Mouse (Mus musculus): ENCODE measurements at regions not wholly inside any gene's neighbourhood (a gene's known extent, or its start where the extent isn't known, plus 50 kb on each side); places are given as distances from the start of the nearest gene placed in this dataset.

DNA sequence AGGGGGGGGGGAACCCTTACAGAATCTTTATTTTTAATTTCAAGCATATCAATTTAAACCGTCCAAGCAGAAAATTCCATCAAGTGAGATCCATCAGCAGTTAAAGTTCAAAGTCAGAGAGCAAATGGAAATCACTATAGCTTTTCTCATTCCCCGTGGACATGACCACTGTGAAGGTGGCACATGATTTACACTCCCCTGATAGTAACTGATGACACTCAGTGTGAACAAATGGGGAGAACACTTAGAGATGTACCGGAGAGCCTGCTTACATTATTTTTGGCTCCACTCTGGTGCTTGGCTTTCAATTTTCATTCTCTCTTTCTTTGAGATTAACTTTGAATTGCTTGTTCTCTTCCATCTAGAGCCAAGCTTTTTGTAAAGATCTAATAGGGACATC lies 140.0 kb downstream of the Gm11146 start:
- no peaks in the 10 kb centered on the region for H3K27me3 ChIP-seq (replicated peaks; ENCODE audit: control insufficient read depth, insufficient read depth, low read length)
- H3K27ac ChIP-seq (ENCODE audit: insufficient read depth, low read depth, low read length) = no peak overlapping the region
- H3K36me3 ChIP-seq (ENCODE audit: control insufficient read depth, insufficient read depth, low read length) = no peaks in the 10 kb centered on the region
- H3K4me1 ChIP-seq (ENCODE audit: control insufficient read depth, insufficient read depth, low read length) = peaks cover 3% of the 10 kb centered on the region; the same call in 1 of the 2 replicates
- DNase-seq = no peak
- H3K4me3 ChIP-seq (ENCODE audit: insufficient read depth, low read depth, low read length) = no peak overlapping the region
- TF ChIP-seq POLR2A (IDR thresholded peaks at IDR 0.05; ENCODE audit: low read depth, low read length) (no peak), CTCF (conservative IDR thresholded peaks at IDR 0.05; ENCODE audit: insufficient read depth, insufficient read length, low read depth, low read length) (no peak)
- 78% methylated on average over 3 of the region's 3 CpGs for WGBS

DNA sequence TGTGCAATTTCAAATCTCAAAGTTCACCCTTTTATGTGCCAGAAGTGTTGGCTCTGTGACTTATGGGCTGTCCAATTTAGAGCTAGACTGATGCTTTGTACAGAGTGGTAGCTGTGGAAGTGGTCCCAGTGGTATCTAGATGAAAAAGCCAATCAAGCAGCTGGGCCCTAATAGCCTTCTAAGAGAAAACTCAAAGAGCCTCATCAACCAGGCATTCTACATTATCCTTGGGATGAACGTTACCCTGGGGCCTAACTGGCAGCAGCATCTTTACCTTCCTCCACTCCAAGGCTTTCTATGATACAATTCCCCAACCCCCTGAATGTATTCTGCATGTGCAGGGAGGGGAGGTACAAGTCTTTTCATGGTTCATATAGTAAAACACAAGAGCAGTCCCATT lies 140.4 kb downstream of the Gm11146 start:
- Histone ChIP-seq H3K4me1 (ENCODE audit: control insufficient read depth, insufficient read depth, low read length) (peaks cover 3% of the 10 kb centered on the region; the same call in 1 of the 2 replicates), H3K27ac (ENCODE audit: insufficient read depth, low read depth, low read length) (no peak overlapping the region), H3K27me3 (replicated peaks; ENCODE audit: control insufficient read depth, insufficient read depth, low read length) (no peaks in the 10 kb centered on the region), H3K4me3 (ENCODE audit: insufficient read depth, low read depth, low read length) (no peak overlapping the region), H3K36me3 (ENCODE audit: control insufficient read depth, insufficient read depth, low read length) (no peaks in the 10 kb centered on the region)
- WGBS = 92% methylated on average over 1 of the region's 1 CpGs
- no peak for TF ChIP-seq CTCF (conservative IDR thresholded peaks at IDR 0.05; ENCODE audit: insufficient read depth, insufficient read length, low read depth, low read length)
- TF ChIP-seq POLR2A (IDR thresholded peaks at IDR 0.05; ENCODE audit: low read depth, low read length) = no peak
- DNase-seq = no peak

DNA sequence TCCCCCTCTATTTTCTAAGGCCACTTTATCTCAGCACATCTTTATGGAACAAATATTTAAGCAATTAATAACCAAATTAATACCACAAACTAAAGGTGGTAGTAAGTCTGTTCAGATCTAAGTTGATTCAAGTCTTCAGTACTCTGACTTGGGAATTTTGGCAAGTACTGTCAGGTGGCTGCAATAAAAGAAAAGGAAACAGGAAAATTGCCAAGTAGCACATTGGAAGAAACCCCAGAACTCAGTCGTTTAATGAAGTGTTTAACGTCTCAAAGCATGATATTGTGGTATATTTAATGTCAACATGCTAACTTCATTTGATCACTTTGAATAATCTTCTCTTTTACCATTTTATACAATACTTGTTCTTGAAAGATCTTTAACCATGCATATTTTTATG lies 142.2 kb downstream of the Gm11146 start:
- Histone ChIP-seq H3K4me1 (ENCODE audit: control insufficient read depth, insufficient read depth, low read length) (peaks cover 1% of the 10 kb centered on the region; the same call in 1 of the 2 replicates), H3K36me3 (ENCODE audit: control insufficient read depth, insufficient read depth, low read length) (no peaks in the 10 kb centered on the region), H3K27ac (ENCODE audit: insufficient read depth, low read depth, low read length) (no peak overlapping the region), H3K27me3 (replicated peaks; ENCODE audit: control insufficient read depth, insufficient read depth, low read length) (no peaks in the 10 kb centered on the region), H3K4me3 (ENCODE audit: insufficient read depth, low read depth, low read length) (no peak overlapping the region)
- no peak for TF ChIP-seq CTCF (conservative IDR thresholded peaks at IDR 0.05; ENCODE audit: insufficient read depth, insufficient read length, low read depth, low read length)
- no peak for TF ChIP-seq POLR2A (IDR thresholded peaks at IDR 0.05; ENCODE audit: low read depth, low read length)
- DNase-seq = peak; percentile 10
- WGBS = 26% methylated on average over 2 of the region's 2 CpGs

DNA sequence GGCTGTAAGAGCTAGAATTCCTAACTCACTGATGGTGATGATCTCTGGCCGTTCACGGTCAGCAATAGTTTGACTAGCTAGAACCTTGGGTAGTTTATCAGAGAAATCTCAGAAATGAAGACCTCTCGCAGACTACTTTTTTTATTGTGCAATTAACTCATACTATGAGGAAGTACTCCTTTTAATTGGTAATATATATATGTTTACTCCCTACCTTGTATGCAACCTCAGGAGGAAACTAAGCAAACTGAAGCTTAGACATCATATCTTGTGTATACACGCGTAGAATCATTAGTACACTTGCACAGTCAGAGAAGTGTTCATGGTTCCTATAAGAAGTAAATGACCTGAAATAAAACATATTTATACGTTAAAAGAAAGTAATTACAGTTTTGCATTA lies 157.2 kb downstream of the Gm11146 start:
- 93% methylated on average over 6 of the region's 6 CpGs for WGBS
- Histone ChIP-seq H3K4me3 (ENCODE audit: insufficient read depth, low read depth, low read length) (no peak overlapping the region), H3K36me3 (ENCODE audit: control insufficient read depth, insufficient read depth, low read length) (no peaks in the 10 kb centered on the region), H3K4me1 (ENCODE audit: control insufficient read depth, insufficient read depth, low read length) (no peaks in the 10 kb centered on the region), H3K27me3 (replicated peaks; ENCODE audit: control insufficient read depth, insufficient read depth, low read length) (no peaks in the 10 kb centered on the region), H3K27ac (ENCODE audit: insufficient read depth, low read depth, low read length) (no peak overlapping the region)
- no peak for DNase-seq
- TF ChIP-seq POLR2A (IDR thresholded peaks at IDR 0.05; ENCODE audit: low read depth, low read length) (no peak), CTCF (conservative IDR thresholded peaks at IDR 0.05; ENCODE audit: insufficient read depth, insufficient read length, low read depth, low read length) (no peak)

DNA sequence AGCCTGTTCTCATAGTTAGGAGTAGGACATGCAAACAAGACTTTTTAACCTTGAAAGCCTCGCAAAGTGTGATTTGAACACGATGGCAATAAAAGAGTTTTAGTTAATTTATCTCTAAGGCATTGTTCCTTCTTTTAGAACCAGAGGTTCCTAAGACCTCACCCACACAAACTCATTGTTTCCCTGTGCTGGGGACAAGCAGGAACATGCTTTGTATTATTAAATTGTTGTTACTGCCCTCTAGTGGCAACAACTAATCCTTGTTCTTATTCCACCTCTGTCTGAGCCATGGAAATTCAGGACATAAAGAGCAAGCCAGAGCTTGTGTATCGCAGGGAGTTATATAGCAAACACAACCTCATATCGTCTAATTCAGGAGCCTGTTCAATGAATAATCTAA lies 157.9 kb downstream of the Gm11146 start:
- no peaks in the 10 kb centered on the region for H3K4me1 ChIP-seq (ENCODE audit: control insufficient read depth, insufficient read depth, low read length)
- no peak overlapping the region for H3K27ac ChIP-seq (ENCODE audit: insufficient read depth, low read depth, low read length)
- peak; percentile 80 for DNase-seq
- 18% methylated on average over 4 of the region's 4 CpGs for WGBS
- no peaks in the 10 kb centered on the region for H3K36me3 ChIP-seq (ENCODE audit: control insufficient read depth, insufficient read depth, low read length)
- no peak overlapping the region for H3K4me3 ChIP-seq (ENCODE audit: insufficient read depth, low read depth, low read length)
- H3K27me3 ChIP-seq (replicated peaks; ENCODE audit: control insufficient read depth, insufficient read depth, low read length) = no peaks in the 10 kb centered on the region
- TF ChIP-seq POLR2A (IDR thresholded peaks at IDR 0.05; ENCODE audit: low read depth, low read length) = no peak
- TF ChIP-seq CTCF (conservative IDR thresholded peaks at IDR 0.05; ENCODE audit: insufficient read depth, insufficient read length, low read depth, low read length) = no peak

DNA sequence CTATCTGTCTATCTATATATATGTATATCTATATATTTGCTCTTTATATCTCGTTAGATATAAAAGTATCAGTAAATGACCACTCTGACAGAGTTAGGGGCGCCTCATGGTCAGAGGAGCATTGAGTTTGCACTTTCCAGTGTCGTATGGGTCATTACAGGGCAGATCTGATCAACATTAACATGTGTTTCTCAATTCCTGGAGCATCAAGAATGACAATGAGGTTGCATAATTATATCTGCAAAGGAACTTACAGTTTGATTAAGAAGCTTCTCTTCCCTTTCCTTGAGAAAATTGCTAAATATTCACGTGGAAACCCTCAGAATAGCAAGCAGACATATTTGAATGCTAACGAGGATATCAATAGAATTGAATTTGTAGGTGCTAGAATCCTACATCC lies 158.6 kb downstream of the Gm11146 start:
- H3K27ac ChIP-seq (ENCODE audit: insufficient read depth, low read depth, low read length) = no peak overlapping the region
- H3K4me3 ChIP-seq (ENCODE audit: insufficient read depth, low read depth, low read length) = no peak overlapping the region
- 86% methylated on average over 5 of the region's 5 CpGs for WGBS
- H3K27me3 ChIP-seq (replicated peaks; ENCODE audit: control insufficient read depth, insufficient read depth, low read length) = no peaks in the 10 kb centered on the region
- TF ChIP-seq POLR2A (IDR thresholded peaks at IDR 0.05; ENCODE audit: low read depth, low read length) (no peak), CTCF (conservative IDR thresholded peaks at IDR 0.05; ENCODE audit: insufficient read depth, insufficient read length, low read depth, low read length) (no peak)
- no peaks in the 10 kb centered on the region for H3K4me1 ChIP-seq (ENCODE audit: control insufficient read depth, insufficient read depth, low read length)
- no peaks in the 10 kb centered on the region for H3K36me3 ChIP-seq (ENCODE audit: control insufficient read depth, insufficient read depth, low read length)
- no peak for DNase-seq

DNA sequence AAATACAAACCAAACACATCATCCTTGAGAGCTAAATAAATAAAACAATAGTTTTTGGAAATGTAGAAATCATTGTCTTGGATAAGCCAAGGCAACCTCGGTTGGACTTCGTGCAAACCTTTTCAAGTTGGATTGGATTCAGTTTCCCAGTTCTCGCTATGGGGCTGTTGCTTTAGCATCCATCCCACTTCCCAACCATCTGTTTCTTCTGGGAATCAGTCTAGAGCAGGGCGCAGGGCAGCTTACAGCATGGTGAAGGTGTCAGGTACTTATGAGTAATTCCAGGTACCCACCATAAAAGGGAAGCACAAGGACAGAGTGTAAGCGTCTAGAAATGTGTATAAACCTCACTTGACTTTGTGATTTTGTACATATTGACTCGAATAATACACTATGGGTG lies 159.0 kb downstream of the Gm11146 start:
- DNase-seq = no peak
- Histone ChIP-seq H3K4me3 (ENCODE audit: insufficient read depth, low read depth, low read length) (no peak overlapping the region), H3K4me1 (ENCODE audit: control insufficient read depth, insufficient read depth, low read length) (no peaks in the 10 kb centered on the region), H3K36me3 (ENCODE audit: control insufficient read depth, insufficient read depth, low read length) (no peaks in the 10 kb centered on the region), H3K27me3 (replicated peaks; ENCODE audit: control insufficient read depth, insufficient read depth, low read length) (no peaks in the 10 kb centered on the region), H3K27ac (ENCODE audit: insufficient read depth, low read depth, low read length) (no peak overlapping the region)
- TF ChIP-seq POLR2A (IDR thresholded peaks at IDR 0.05; ENCODE audit: low read depth, low read length) (no peak), CTCF (conservative IDR thresholded peaks at IDR 0.05; ENCODE audit: insufficient read depth, insufficient read length, low read depth, low read length) (no peak)
- 96% methylated on average over 6 of the region's 6 CpGs for WGBS

DNA sequence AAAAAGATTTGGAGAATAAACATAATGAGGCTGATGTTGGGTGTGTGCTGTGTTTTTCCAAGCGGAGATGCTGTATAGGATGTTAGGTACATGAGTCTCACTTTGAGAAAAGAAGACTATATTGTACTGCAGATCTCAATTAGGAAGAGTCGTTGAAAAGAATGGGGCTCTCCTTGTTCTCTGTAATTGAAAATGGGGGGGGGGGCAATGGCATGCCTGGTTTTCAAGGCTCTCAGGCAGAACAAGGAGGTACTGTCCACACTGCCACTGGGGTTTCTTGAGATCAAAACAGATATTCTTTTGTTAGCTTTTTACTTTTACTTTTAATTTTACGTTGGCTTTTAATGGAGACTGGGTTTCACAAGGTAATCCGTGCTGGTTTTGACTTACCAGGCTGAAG lies 170.5 kb downstream of the Gm11146 start:
- no peak for DNase-seq
- Histone ChIP-seq H3K27ac (ENCODE audit: insufficient read depth, low read depth, low read length) (no peak overlapping the region), H3K4me1 (ENCODE audit: control insufficient read depth, insufficient read depth, low read length) (no peaks in the 10 kb centered on the region), H3K4me3 (ENCODE audit: insufficient read depth, low read depth, low read length) (no peak overlapping the region), H3K27me3 (replicated peaks; ENCODE audit: control insufficient read depth, insufficient read depth, low read length) (no peaks in the 10 kb centered on the region), H3K36me3 (ENCODE audit: control insufficient read depth, insufficient read depth, low read length) (no peaks in the 10 kb centered on the region)
- 88% methylated on average over 4 of the region's 4 CpGs for WGBS
- no peak for TF ChIP-seq CTCF (conservative IDR thresholded peaks at IDR 0.05; ENCODE audit: insufficient read depth, insufficient read length, low read depth, low read length)
- no peak for TF ChIP-seq POLR2A (IDR thresholded peaks at IDR 0.05; ENCODE audit: low read depth, low read length)

Measured in kidney, adult 2 months (tissue).